Mouse (Mus musculus) lung, postnatal 0 days (tissue): ENCODE measurements around the gene Ing4. TPM values are rescaled to one million over a fixed set of nuclear protein-coding genes. Genes with fewer than 3 reads are reported as not detected.

Source experiments
- ATAC-seq: fragments of 200-750 bp; cut with Nextera tagmentation; 2 replicates; pipeline ENCODE4 v1.8.0; 2017; ENCODE audit warnings: moderate library complexity
- DNase-seq: peaks from one replicate; pipeline ENCODE4 v3.0.0-alpha.2; 2016; ENCODE audit warnings: low spot score
- H3K27ac ChIP-seq: fragments of 300-500 bp; sonication (generic); 2 replicates; pipeline ENCODE4 v1.5.1; 2014; ENCODE audit warnings: antibody characterized with exemption, mild to moderate bottlenecking, low read length, mixed read lengths
- H3K27me3 ChIP-seq: fragments of 300-500 bp; sonication (generic); replicated peaks from 2 replicates; pipeline ENCODE4 v1.6.1; 2014; ENCODE audit warnings: low read length, mixed read lengths; ENCODE audit not compliant: insufficient read depth
- H3K36me3 ChIP-seq: fragments of 300-500 bp; sonication (generic); 2 replicates; pipeline ENCODE4 v1.6.1; 2014; ENCODE audit warnings: low read length, mixed read lengths; ENCODE audit not compliant: insufficient read depth
- H3K4me1 ChIP-seq: fragments of 300-500 bp; sonication (generic); 2 replicates; pipeline ENCODE4 v1.6.1; 2014; ENCODE audit warnings: antibody characterized with exemption, low read depth, low read length, mixed read lengths; ENCODE audit not compliant: insufficient read depth
- H3K4me2 ChIP-seq: fragments of 300-500 bp; sonication (generic); replicated peaks from 2 replicates; pipeline ENCODE4 v1.6.1; 2014; ENCODE audit warnings: low read depth, mild to moderate bottlenecking, low read length, moderate library complexity, mixed read lengths
- H3K4me3 ChIP-seq: fragments of 300-500 bp; sonication (generic); 2 replicates; pipeline ENCODE4 v1.5.1; 2014; ENCODE audit warnings: low read depth, low read length
- H3K9ac ChIP-seq: fragments of 300-500 bp; sonication (generic); replicated peaks from 2 replicates; pipeline ENCODE4 v1.6.1; 2014; ENCODE audit warnings: low read depth, mild to moderate bottlenecking
- H3K9me3 ChIP-seq: fragments of 300-500 bp; sonication (generic); 2 replicates; pipeline ENCODE4 v1.6.1; 2016; ENCODE audit warnings: low read length, mixed read lengths
- CTCF ChIP-seq: IDR thresholded peaks from 2 replicates; pipeline ENCODE4 v1.5.1; 2016; ENCODE audit warnings: antibody characterized with exemption, mild to moderate bottlenecking
- EP300 ChIP-seq: IDR thresholded peaks from 2 replicates; pipeline ENCODE4 v1.6.1; 2016; ENCODE audit warnings: antibody characterized with exemption, mild to moderate bottlenecking, control low read depth
- WGBS: fragments of 180-500 bp; shearing (Covaris S2); extraction: QIAGEN DNeasy Blood & Tissue Kit; methylation state at CpG from one replicate; pipeline ENCODE4 v1.1.7; 2014; 5-methylcytosine and 5-hydroxymethylcytosine counted together
- polyA plus RNA-seq: library from polyadenylated mRNA; unstranded; fragments of >200 nt; fragmentation: Nextera tagmentation; extraction: Ambion mirVana; gene quantifications from 2 replicates; pipeline ENCODE4 v1.2.1, GENCODE M21; 2015

The Ing4 gene
- 100 and 104 TPM in 2 replicates for polyA plus RNA-seq

- TF ChIP-seq CTCF, result no peak
- peak; percentile 91 for TF ChIP-seq EP300
- DNase-seq (peak; percentile 99), ATAC-seq (peak; percentile 98)
- Histone ChIP-seq H3K4me1 (peaks cover 6% of the 10 kb centered on the region; the same call in 1 of the 2 replicates), H3K27ac (peak within 1 kb of the TSS; percentile 58), H3K27me3 (no peaks in the 10 kb centered on the region), H3K9me3 (no peaks in the 10 kb centered on the region), H3K9ac (peak within 1 kb of the TSS; percentile 37), H3K4me2 (peak within 1 kb of the TSS; percentile 64), H3K36me3 (peaks cover 22% of the 10 kb centered on the region), H3K4me3 (peak within 1 kb of the TSS; percentile 48)
- 0% methylated on average over 26 of the region's 26 CpGs for WGBS
Measured at GRCm38 (mm10) chr6:125039533-125040153, at the start of gene Ing4. TSS of gene Ing4 (plus strand) at chr6:125039760.

GRCm38 (mm10) chr6:124992241-124992640, 47.3 kb upstream of the Ing4 start:
- TF ChIP-seq EP300, result no peak
- no peak for TF ChIP-seq CTCF
- Histone ChIP-seq H3K4me1 (peaks cover 6% of the 10 kb centered on the region), H3K27ac (no peak overlapping the region), H3K9me3 (no peaks in the 10 kb centered on the region), H3K4me2 (no peak overlapping the region), H3K9ac (no peak overlapping the region), H3K27me3 (peaks cover 27% of the 10 kb centered on the region; the same call in 1 of the 2 replicates), H3K4me3 (no peak overlapping the region), H3K36me3 (no peaks in the 10 kb centered on the region)
- ATAC-seq, result no peak
- no peak for DNase-seq
- WGBS, result 58% methylated on average over 4 of the region's 4 CpGs

- WGBS, result 73% methylated on average over 9 of the region's 9 CpGs
- no peak for ATAC-seq
Measured at GRCm38 (mm10) chr6:124993365-124993764, 46.2 kb upstream of the Ing4 start.

GRCm38 (mm10) chr6:124993876-124994275, 45.7 kb upstream of the Ing4 start:
- no peaks in the 10 kb centered on the region for H3K9me3 ChIP-seq
- no peak overlapping the region for H3K4me3 ChIP-seq
- no peak overlapping the region for H3K9ac ChIP-seq
- H3K4me1 ChIP-seq, result peaks cover 8% of the 10 kb centered on the region
- H3K36me3 ChIP-seq, result no peaks in the 10 kb centered on the region
- H3K27me3 ChIP-seq, result peaks cover 44% of the 10 kb centered on the region
- WGBS, result 14% methylated on average over 11 of the region's 11 CpGs
- DNase-seq (peak; percentile 25), ATAC-seq (0 out of 2 replicates have a peak, but pooled peaks have one; percentile 21)
- no peak overlapping the region for H3K4me2 ChIP-seq
- no peak overlapping the region for H3K27ac ChIP-seq
- TF ChIP-seq EP300 (no peak), CTCF (peak; percentile 53)

More at GRCm38 (mm10) chr6:124993365-124993764, 46.2 kb upstream of the Ing4 start:
- no peak for TF ChIP-seq CTCF
- no peak for TF ChIP-seq EP300
- H3K9ac ChIP-seq, result no peak overlapping the region
- H3K4me1 ChIP-seq, result peaks cover 8% of the 10 kb centered on the region
- H3K36me3 ChIP-seq, result no peaks in the 10 kb centered on the region
- no peak overlapping the region for H3K4me3 ChIP-seq
- no peak for DNase-seq
- H3K4me2 ChIP-seq, result no peak overlapping the region
- H3K9me3 ChIP-seq, result no peaks in the 10 kb centered on the region
- no peak overlapping the region for H3K27ac ChIP-seq
- H3K27me3 ChIP-seq, result peaks cover 38% of the 10 kb centered on the region; the same call in 1 of the 2 replicates

- no peak for TF ChIP-seq CTCF
- no peak for TF ChIP-seq EP300
- Histone ChIP-seq H3K4me1 (peaks cover 8% of the 10 kb centered on the region), H3K9ac (no peak overlapping the region), H3K27me3 (peaks cover 52% of the 10 kb centered on the region), H3K9me3 (no peaks in the 10 kb centered on the region), H3K36me3 (no peaks in the 10 kb centered on the region), H3K27ac (no peak overlapping the region), H3K4me2 (no peak overlapping the region), H3K4me3 (no peak overlapping the region)
- 55% methylated on average over 7 of the region's 7 CpGs for WGBS
- DNase-seq (no peak), ATAC-seq (no peak)
Measured at GRCm38 (mm10) chr6:124995246-124995645, 44.3 kb upstream of the Ing4 start.

GRCm38 (mm10) chr6:124995831-124996403, 43.6 kb upstream of the Ing4 start:
- Histone ChIP-seq H3K9me3 (no peaks in the 10 kb centered on the region), H3K4me1 (peaks cover 8% of the 10 kb centered on the region), H3K27ac (no peak overlapping the region), H3K4me3 (no peak overlapping the region), H3K9ac (no peak overlapping the region), H3K27me3 (peaks cover 52% of the 10 kb centered on the region), H3K36me3 (no peaks in the 10 kb centered on the region), H3K4me2 (no peak overlapping the region; the same call in 1 of the 2 replicates)
- TF ChIP-seq CTCF (no peak), EP300 (no peak)
- no peak for DNase-seq
- ATAC-seq, result no peak
- WGBS, result 52% methylated on average over 8 of the region's 8 CpGs
